Mouse (Mus musculus) E14TG2a.4 (cell line): ENCODE measurements around the gene Ces2e.
"Not testable (repeated sequence)": the region's sequence is repeated elsewhere in the genome, so short reads cannot be mapped to it uniquely, and the experiment has no call there.

Experiments used
- CTCF ChIP-seq: conservative IDR thresholded peaks from 2 replicates; pipeline ENCODE4 v1.5.1; 2014; ENCODE audit warnings: low read length
- NANOG ChIP-seq: IDR thresholded peaks from 2 replicates; pipeline ENCODE4 v1.6.1; 2014; ENCODE audit warnings: borderline replicate concordance, low read length, mixed read lengths
- POU5F1 ChIP-seq: IDR thresholded peaks from 2 replicates; pipeline ENCODE4 v1.6.1; 2014; ENCODE audit warnings: low read length, borderline replicate concordance

GRCm38 (mm10) chr8:104909021-104909420, 17.0 kb upstream of the Ces2e start:
- TF ChIP-seq CTCF, POU5F1, NANOG: not testable (repeated sequence)
